Mouse (Mus musculus) retina, postnatal 7 days (tissue): ENCODE measurements around the gene Ctnna2.

Source experiments
- DNase-seq: peaks from one replicate; pipeline ENCODE4 v3.0.0-alpha.2; 2012; ENCODE audit warnings: low read depth, low spot score

The Ctnna2 gene

GRCm38 (mm10) chr6:77265163-77265562 is 714.3 kb downstream of the Ctnna2 start:
- DNase-seq = no peak

DNA sequence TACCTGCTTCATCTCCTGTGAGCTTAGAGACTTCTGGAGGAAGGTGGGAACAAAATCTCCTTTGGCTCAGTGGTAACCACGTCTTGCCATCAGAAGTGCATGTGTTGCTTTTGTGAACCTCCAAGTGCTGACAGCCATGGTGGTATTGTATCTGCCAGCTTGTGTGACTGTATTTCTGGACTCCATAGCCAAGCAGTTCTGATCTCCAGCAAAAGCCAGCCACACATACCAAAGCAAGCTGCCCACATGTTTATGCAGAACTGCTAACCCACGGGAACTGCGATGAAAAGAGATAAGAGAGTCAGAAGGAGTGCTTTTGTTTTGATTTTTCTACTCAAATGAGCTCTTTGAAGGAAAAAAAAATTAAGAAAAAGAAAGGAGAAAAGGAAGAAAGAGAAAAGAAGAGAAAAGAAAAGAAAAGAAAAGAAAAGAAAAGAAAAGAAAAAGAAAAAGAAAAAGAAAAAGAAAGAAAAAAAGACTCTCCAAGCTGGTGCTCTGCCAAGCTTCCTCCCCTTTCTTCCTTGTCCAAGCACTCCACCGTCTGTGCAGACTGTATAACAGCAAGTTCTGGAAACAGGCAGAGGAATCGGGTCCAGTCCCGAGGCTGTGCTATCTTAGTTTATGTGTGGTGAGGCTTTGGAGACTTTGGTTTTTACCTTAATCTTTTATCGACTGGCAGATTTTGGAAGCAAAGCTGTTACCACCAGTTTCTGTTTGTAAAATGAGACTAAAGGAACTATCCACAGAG is 722.0 kb downstream of the Ctnna2 start:
- DNase-seq = no peak

DNA sequence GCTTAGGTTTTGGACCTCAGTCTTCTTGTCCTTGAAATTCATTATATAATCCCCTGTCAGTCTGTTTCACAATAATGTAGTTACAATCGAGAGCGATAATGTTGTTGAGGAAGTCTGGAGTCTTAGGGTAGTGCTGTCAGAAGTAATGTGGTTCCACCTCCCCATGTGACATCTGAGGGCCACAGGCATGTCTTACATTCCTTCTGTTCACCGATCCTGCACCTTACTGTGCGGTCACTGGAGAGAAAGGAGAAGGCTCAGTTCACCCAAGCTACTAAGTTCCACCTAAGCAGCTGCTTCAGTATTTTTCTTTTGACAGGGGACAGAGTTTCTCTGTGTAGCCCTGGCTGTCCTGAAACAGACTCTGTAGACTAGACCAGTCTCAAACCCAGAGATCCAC is 723.2 kb downstream of the Ctnna2 start:
- no peak for DNase-seq

- DNase-seq = no peak
Observed at GRCm38 (mm10) chr6:77253480-77253879, 726.0 kb downstream of the Ctnna2 start.

GRCm38 (mm10) chr6:77243541-77244231 is 735.8 kb downstream of the Ctnna2 start:
- DNase-seq = no peak

DNA sequence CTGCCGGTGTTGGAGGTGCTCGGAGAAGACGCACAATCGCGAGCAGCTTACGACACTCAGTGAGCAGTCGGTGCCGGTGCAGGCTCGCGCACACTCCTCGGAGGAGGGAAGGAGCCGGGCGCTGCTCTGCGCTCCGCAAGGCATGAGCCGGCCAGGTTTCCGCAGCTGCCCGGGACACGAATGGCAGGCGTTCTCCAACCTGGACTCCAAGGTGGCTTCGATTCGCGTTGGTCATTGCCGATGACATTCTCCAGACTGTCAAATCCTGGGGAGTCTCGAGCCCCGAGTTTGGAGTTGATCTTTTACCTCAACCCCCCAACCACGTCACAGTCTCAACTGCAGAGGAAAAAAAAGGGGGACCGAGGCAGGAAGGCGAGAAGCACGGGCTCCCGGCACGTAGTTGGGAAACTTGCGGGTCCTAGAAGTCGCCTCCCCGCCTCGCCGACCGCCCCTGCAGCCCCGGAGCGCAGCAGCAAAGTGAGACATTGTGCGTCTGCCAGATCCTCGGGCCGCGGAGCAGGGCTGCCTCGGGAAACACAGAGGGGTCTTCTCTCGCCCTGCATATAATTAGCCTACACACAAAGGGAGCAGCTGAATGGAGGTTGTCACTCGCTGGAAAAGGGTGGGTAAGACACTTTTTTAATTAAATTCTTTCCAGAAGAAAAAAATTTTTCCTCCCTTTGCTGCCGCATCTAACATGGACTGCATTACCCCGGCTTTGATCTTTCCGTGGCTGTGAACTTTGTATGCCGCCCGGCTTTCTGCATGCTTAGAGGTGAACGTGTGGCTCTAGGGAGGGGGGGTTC is 736.7 kb downstream of the Ctnna2 start, which contains the start of gene Lrrtm1:
Gene Lrrtm1 (plus strand): TSS at position 89 of the 806 bp plus-strand sequence.
- DNase-seq = no peak

GRCm38 (mm10) chr6:77240426-77240825 is 739.1 kb downstream of the Ctnna2 start:
- no peak for DNase-seq

DNA sequence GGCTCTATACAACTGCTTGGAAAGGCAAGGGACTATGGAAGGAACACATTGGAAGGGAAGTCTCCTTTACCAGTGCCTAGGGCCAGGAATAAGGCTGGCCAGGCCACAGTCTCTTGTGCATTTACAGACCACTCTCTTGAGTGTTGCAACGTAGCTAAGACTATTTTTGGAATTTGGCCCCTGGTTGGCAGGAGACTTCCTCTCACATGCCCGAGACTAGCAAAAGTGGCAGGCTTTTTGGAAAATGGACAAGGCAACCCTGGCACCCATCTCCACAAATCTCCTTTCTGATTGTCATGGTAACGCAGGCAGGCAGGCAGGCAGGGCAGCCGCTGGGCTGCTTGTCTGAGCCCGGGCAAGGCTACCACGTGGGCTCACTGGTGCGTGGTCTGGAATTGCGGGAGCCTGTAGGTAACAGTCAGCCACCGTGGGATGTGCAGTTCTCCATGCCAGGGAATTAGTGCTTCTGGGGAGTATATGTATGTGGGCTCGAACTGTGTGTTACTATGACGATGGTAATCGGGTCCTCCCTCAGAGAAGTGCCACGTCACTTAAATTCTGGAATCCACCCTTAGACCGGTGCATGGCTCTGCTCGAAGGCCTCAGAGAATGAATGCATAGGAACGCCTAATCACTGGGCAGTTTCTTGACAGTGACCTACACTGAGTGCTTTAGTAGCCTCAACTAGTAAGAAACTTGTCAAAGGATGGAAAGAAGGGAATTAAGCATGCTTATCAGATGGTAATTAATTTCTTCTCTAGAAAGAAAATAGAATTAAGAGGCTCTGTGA is 756.5 kb downstream of the Ctnna2 start:
- DNase-seq = no peak

- DNase-seq = no peak
Observed at GRCm38 (mm10) chr6:77220776-77221175, 758.7 kb downstream of the Ctnna2 start.

DNA sequence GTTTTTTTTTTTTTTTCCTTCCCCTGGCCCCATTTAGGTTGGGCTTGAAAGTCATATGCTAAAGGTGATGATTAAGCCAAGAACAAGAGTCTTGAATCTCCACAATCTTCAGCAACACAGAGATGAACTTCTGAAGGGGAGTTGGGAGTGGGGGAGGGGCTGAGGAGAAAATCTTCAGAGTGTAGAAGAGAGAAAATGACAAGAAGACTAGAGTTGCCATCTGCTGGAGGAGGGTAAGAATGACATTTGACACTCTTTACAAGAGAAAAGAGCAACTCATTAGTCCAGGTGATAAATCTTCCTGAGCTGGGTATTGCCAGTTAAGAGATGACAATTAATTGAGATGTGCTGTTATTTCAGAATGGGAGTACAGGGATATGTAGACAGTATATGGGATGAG is 760.6 kb downstream of the Ctnna2 start:
- DNase-seq = no peak

GRCm38 (mm10) chr6:77215322-77215721 is 764.2 kb downstream of the Ctnna2 start:
- DNase-seq = no peak

DNA sequence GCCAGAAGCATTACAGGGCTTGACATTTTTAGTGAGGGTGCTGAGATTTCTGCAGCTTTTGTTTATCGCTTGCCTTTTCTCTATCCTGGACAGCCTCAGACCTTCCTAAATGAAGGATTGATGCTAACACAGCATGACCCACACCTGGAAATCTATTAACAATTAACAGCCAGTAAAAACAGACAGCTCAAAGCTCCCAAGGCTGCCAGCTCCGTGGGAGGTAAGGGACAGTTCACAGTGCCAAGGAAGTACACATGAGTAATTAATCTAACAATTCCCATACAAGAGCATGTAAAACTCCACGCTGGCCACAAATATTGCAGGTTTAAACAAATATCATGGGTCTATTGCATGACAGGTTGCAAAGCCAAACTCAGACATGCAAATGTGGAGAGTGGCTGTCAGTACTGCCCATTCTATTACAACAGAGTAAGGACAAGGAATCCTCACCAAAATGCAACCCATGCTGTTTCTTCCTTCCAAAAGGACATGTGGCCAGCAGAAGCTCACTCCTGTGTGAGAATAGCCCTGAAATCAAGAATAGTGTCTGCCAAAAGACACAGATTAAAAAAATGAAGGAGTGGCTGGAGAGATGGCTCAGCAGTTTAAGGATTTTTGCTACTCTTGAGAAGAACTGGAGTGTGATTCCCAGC is 765.6 kb downstream of the Ctnna2 start:
- DNase-seq = no peak

GRCm38 (mm10) chr6:77209929-77210328 is 769.6 kb downstream of the Ctnna2 start:
- no peak for DNase-seq

GRCm38 (mm10) chr6:77209183-77209582 is 770.3 kb downstream of the Ctnna2 start:
- DNase-seq = no peak

GRCm38 (mm10) chr6:77199375-77199774 is 780.1 kb downstream of the Ctnna2 start:
- no peak for DNase-seq

DNA sequence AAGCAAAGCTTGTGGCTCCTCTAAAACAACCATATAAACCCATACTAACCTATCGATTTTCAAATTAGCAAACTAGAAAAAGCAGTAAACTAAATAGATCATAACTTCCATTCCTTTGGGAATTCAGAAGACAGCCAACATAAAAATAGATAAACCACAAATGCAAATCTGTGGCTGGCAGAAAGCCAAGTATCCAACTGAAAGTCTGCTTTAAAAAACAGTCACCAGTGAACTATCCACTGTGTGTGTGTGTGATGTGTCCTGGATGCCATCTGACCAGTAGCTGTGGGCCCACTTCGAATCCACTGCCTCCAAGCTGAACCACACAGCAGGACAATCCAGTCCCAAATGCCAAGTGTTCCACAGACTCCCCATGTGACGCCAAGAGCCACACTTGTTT is 782.8 kb downstream of the Ctnna2 start:
- DNase-seq = no peak

DNA sequence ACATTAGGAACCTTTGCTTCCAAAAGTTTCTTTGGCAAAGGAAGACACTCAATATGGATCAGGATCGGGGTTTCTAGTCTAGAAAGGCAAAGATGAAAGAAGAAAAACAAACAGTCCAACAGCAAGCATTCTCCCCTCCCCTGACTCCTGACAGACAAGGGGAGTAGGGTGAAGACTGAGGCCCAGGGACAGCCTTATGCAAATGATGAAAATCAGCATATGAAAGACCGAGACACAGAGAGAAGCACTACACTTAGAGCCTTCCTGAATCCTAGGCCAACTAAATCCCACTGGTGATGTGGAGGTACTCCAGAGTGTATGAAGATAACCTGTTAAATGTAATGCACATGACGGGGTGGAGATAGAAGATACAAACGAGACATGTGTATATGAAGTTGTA is 787.9 kb downstream of the Ctnna2 start:
- DNase-seq = no peak

DNA sequence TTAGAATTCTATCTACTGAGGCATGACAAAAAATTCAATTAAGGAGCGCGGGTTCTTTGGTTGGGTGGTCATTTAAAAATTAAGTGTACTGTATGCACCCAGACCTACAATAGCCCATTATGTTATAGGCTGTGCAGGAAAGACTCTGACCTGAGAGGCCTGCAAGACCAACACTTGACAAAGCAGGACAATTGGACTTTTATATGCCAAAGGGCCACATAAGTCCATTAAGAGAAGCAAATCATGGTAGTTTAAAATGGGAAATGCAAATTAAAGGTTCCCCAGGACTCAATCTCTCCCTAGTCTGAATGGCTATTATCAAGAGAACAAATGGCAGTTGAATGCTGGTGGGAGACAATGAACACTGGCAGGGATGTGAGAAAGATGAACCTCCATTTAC is 790.9 kb downstream of the Ctnna2 start:
- DNase-seq = no peak

DNA sequence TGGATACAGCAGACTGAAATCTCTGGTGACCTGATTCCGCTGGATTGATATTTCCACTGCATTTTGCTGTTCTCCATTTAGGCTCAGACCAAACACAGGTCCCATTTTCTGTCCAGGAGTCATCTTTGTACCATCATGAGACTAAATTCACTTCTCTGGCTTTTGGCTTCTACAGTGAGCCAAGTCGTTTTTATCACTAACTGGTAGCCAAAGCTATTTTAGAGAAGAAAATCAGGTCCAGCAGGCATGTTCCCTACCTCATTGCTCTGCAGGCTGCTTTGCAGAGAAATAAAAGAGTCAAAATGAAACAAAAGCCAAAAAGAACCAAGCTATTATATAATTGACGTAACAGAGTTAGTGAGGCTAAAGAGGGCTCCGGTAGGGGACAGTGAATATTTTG is 793.7 kb downstream of the Ctnna2 start:
- DNase-seq = no peak

GRCm38 (mm10) chr6:77184896-77185295 is 794.6 kb downstream of the Ctnna2 start:
- DNase-seq = no peak

DNA sequence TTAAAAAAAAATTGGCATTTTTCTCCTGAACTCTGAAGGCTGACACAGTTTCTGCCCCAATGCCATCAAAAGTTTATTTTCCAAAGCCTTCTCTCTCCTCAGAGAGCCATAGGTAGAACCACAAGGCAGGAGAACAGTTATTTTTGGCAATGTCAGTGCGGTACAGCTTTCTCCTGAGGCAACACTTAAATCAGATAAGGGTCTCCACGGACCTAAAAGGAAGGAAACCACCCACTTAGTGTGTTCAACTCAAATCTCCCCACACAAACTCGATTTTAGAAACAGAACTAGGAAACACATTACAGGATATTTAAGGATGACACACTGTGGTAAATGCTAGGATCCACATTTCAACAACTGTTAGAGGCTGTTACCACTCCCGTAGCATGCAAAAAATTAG is 803.7 kb downstream of the Ctnna2 start:
- DNase-seq = no peak
